Mouse (Mus musculus): Measurements from ENCODE around the gene Tmbim6.

DNA sequence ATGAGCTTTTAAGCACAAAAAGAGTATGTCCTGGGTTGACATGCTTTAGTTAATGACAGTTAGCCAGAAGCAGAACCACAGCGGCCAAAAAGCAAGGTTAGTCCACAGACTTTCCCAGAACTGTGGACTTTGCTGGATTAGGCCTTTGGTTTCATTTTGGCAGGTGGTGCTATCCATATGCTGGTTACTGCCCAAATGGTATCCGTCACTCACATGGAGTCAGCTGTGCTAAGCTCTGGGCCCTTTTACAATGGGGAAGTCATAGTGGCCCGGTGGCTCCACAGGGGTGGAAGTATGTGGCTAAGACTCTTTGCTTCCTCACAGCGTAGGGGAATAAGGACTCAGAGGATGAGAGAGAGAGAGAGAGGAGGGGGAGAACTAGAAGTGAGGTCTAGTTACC, 4.7 kb upstream of the Tmbim6 start:
- no peak for TF ChIP-seq CTCF (IDR thresholded peaks at IDR 0.05; ENCODE audit: control insufficient read depth, insufficient read depth, insufficient read length)
- TF ChIP-seq USF1 (IDR thresholded peaks at IDR 0.05; ENCODE audit: low read depth) = no peak
